Mouse (Mus musculus) G1E (cell line): ENCODE results near the gene Mup20. TPM values are rescaled to one million over a fixed set of nuclear protein-coding genes. Genes with fewer than 3 reads are reported as not detected.
"Not testable (repeated sequence)": the region's sequence is repeated elsewhere in the genome, so short reads cannot be mapped to it uniquely, and the experiment has no call there.

Source experiments
- ATAC-seq: 2 replicates; pipeline ENCODE4 v1.8.0; 2016; ENCODE audit warnings: mild to moderate bottlenecking; ENCODE audit not compliant: insufficient number of reproducible peaks, poor library complexity, low FRiP score, severe bottlenecking; ENCODE audit errors: extremely low read depth
- DNase-seq: peaks from one replicate; pipeline ENCODE4 v3.0.0; 2012; ENCODE audit warnings: low spot score
- H3K27me3 ChIP-seq: 2 replicates; pipeline ENCODE4 v1.6.1; 2012; ENCODE audit warnings: mild to moderate bottlenecking, low read length, inconsistent platforms; ENCODE audit not compliant: insufficient read depth
- H3K36me3 ChIP-seq: replicated peaks from 2 replicates; pipeline ENCODE3; 2012; ENCODE audit warnings: mild to moderate bottlenecking, inconsistent platforms
- H3K4me1 ChIP-seq: 2 replicates; pipeline ENCODE4 v1.6.1; 2012; ENCODE audit warnings: low read depth, low read length, inconsistent platforms, mixed read lengths; ENCODE audit not compliant: insufficient read depth
- H3K4me3 ChIP-seq: 2 replicates; pipeline ENCODE4 v1.5.1; 2012; ENCODE audit warnings: low read depth, mild to moderate bottlenecking, inconsistent platforms, low read length, moderate library complexity, mixed read lengths
- H3K9me3 ChIP-seq: replicated peaks from 2 replicates; pipeline ENCODE4 v1.6.1; 2012; ENCODE audit warnings: inconsistent platforms
- CTCF ChIP-seq: IDR thresholded peaks from 2 replicates; pipeline ENCODE4 v1.5.1; 2012; ENCODE audit warnings: low read depth, low read length, inconsistent platforms, mixed read lengths
- GATA1 ChIP-seq: IDR thresholded peaks from 2 replicates; pipeline ENCODE4 v1.6.1; 2012; ENCODE audit warnings: borderline replicate concordance, low read length, inconsistent platforms, mixed read lengths
- GATA2 ChIP-seq: IDR thresholded peaks from 2 replicates; pipeline ENCODE4 v1.6.1; 2012; ENCODE audit warnings: low read depth, low read length, inconsistent platforms, borderline replicate concordance
- POLR2AphosphoS5 ChIP-seq: IDR thresholded peaks from 2 replicates; pipeline ENCODE4 v1.6.1; 2012; ENCODE audit warnings: low read depth, low read length, inconsistent platforms; ENCODE audit not compliant: insufficient replicate concordance
- TAL1 ChIP-seq: conservative IDR thresholded peaks from 2 replicates; pipeline ENCODE4 v1.6.1; 2012; ENCODE audit warnings: low read depth, low read length, inconsistent platforms, mixed read lengths
- polyA plus RNA-seq: library from polyadenylated mRNA; stranded (reverse); fragments of >175 nt; gene quantifications from 2 replicates; pipeline ENCODE4 v1.2.3, GENCODE M21; 2012
- total RNA-seq, 2 experiments: library from RNA; stranded (forward) in 1 of 2; stranded (reverse) in 1 of 2; fragments of 200-1000 nt in 1 of 2; fragments of >200 nt in 1 of 2; fragmentation: Nextera tagmentation in 1 of 2; gene quantifications; 2 replicates each; pipeline ENCODE4 v1.2.3; 2014 to 2017

Mup20 gene
- total and polyA plus RNA-seq, 3 experiments: not detected

- H3K27me3 ChIP-seq: no peaks in the 10 kb centered on the region
- DNase-seq: no peak
- no peak for TF ChIP-seq TAL1
- H3K36me3 ChIP-seq: no peaks in the 10 kb centered on the region
- no peak for ATAC-seq
- H3K4me3 ChIP-seq: no peak overlapping the region
- no peaks in the 10 kb centered on the region for H3K4me1 ChIP-seq
- H3K9me3 ChIP-seq: peaks cover 5% of the 10 kb centered on the region; the same call in 1 of the 2 replicates
Observed at GRCm38 (mm10) chr4:62026281-62026680, 27.7 kb downstream of the Mup20 start.

GRCm38 (mm10) chr4:62024256-62024959 lies 29.6 kb downstream of the Mup20 start:
- ATAC-seq (no peak), DNase-seq (no peak)
- Histone ChIP-seq H3K36me3 (no peaks in the 10 kb centered on the region), H3K4me3 (no peak overlapping the region), H3K4me1 (no peaks in the 10 kb centered on the region), H3K9me3 (peaks cover 3% of the 10 kb centered on the region; the same call in 1 of the 2 replicates), H3K27me3 (no peaks in the 10 kb centered on the region)
- TF ChIP-seq GATA1 (no peak), TAL1 (no peak), POLR2AphosphoS5 (no peak), GATA2 (no peak), CTCF (no peak)

GRCm38 (mm10) chr4:62023646-62024045 lies 30.3 kb downstream of the Mup20 start:
- H3K4me1 ChIP-seq: no peaks in the 10 kb centered on the region
- H3K27me3 ChIP-seq: no peaks in the 10 kb centered on the region
- TF ChIP-seq TAL1 (no peak), CTCF (no peak)
- H3K4me3 ChIP-seq: no peak overlapping the region
- ATAC-seq (no peak), DNase-seq (no peak)
- H3K36me3 ChIP-seq: no peaks in the 10 kb centered on the region
- H3K9me3 ChIP-seq: peaks cover 3% of the 10 kb centered on the region; the same call in 1 of the 2 replicates

- H3K36me3 ChIP-seq: no peaks in the 10 kb centered on the region
- ATAC-seq: no peak
- no peaks in the 10 kb centered on the region for H3K27me3 ChIP-seq
- no peaks in the 10 kb centered on the region for H3K4me1 ChIP-seq
- peaks cover 3% of the 10 kb centered on the region; the same call in 1 of the 2 replicates for H3K9me3 ChIP-seq
- DNase-seq: no peak
- no peak overlapping the region for H3K4me3 ChIP-seq
- no peak for TF ChIP-seq GATA2
- no peak for TF ChIP-seq POLR2AphosphoS5
- no peak for TF ChIP-seq GATA1
- TF ChIP-seq TAL1: no peak
- TF ChIP-seq CTCF: no peak
Observed at GRCm38 (mm10) chr4:62023120-62023519, 30.8 kb downstream of the Mup20 start.

- not testable (repeated sequence) for H3K9me3 ChIP-seq, H3K27me3 ChIP-seq, H3K4me1 ChIP-seq, ATAC-seq, H3K4me3 ChIP-seq, H3K36me3 ChIP-seq, DNase-seq
Observed at GRCm38 (mm10) chr4:62020511-62020910, 33.4 kb downstream of the Mup20 start.

Other genes starting within 250 kb of the Mup20 start
- gene Mup5, start 218.9 kb downstream of the Mup20 start, total RNA-seq (2014; fragmentation: Nextera tagmentation): not detected in 2 replicates
- gene Mup5, start 218.9 kb downstream of the Mup20 start, total RNA-seq (2017): not detected in 2 replicates
- not detected in 2 replicates for gene Mup5, start 218.9 kb downstream of the Mup20 start, polyA plus RNA-seq
- not detected in 2 replicates for gene Mup3, start 33.2 kb upstream of the Mup20 start, total RNA-seq (2014; fragmentation: Nextera tagmentation)
- gene Mup3, start 33.2 kb upstream of the Mup20 start, total RNA-seq (2017): not detected in 2 replicates
- not detected in 2 replicates for gene Mup3, start 33.2 kb upstream of the Mup20 start, polyA plus RNA-seq
- not detected in 2 replicates for gene Mup21, start 96.7 kb upstream of the Mup20 start, total RNA-seq (2014; fragmentation: Nextera tagmentation)
- not detected in 2 replicates for gene Mup21, start 96.7 kb upstream of the Mup20 start, total RNA-seq (2017)
- gene Mup21, start 96.7 kb upstream of the Mup20 start, polyA plus RNA-seq: not detected in 2 replicates
- gene Zfp37, start 176.9 kb upstream of the Mup20 start, total RNA-seq (2014; fragmentation: Nextera tagmentation): not detected in 2 replicates
- 0.71 TPM in 1 of 2 replicates, not detected in the other for gene Zfp37, start 176.9 kb upstream of the Mup20 start, total RNA-seq (2017)
- not detected in 2 replicates for gene Zfp37, start 176.9 kb upstream of the Mup20 start, polyA plus RNA-seq
- gene Slc31a2, start 208.4 kb upstream of the Mup20 start, total RNA-seq (2014; fragmentation: Nextera tagmentation): 4.4 and 6.4 TPM in 2 replicates
- gene Slc31a2, start 208.4 kb upstream of the Mup20 start, total RNA-seq (2017): 5.7 and 6.4 TPM in 2 replicates
- 0.13 and 0.22 TPM in 2 replicates for gene Slc31a2, start 208.4 kb upstream of the Mup20 start, polyA plus RNA-seq